Mouse (Mus musculus) thymus, adult 2 months (tissue): Measurements from ENCODE around the gene Ssr4.

Experiments used
- CTCF ChIP-seq: fragments of 200-500 bp; IDR thresholded peaks from 2 replicates; pipeline ENCODE4 v1.5.1; 2012; ENCODE audit warnings: mild to moderate bottlenecking, control low read depth, low read length, moderate library complexity, borderline replicate concordance; ENCODE audit not compliant: control insufficient read depth, poor library complexity, insufficient read depth; ENCODE audit errors: extremely low read depth
- POLR2A ChIP-seq: fragments of 200-500 bp; IDR thresholded peaks from 2 replicates; pipeline ENCODE4 v1.6.1; 2012; ENCODE audit warnings: mild to moderate bottlenecking, low read length, control low read depth, moderate library complexity; ENCODE audit not compliant: control insufficient read depth, poor library complexity, insufficient read depth; ENCODE audit errors: extremely low read depth

- TF ChIP-seq POLR2A (no peak), CTCF (no peak)
Observed at GRCm38 (mm10) chrX:73835731-73836130, 48.9 kb downstream of the Ssr4 start.
